Mouse (Mus musculus) cerebellum, adult 2 months (tissue): ENCODE data around the gene Fbxl20.

Experiments
- CTCF ChIP-seq: fragments of 200-500 bp; IDR thresholded peaks from 2 replicates; pipeline ENCODE4 v1.5.1; 2011; ENCODE audit warnings: low read depth, mild to moderate bottlenecking, control low read depth, low read length, moderate library complexity, borderline replicate concordance; ENCODE audit not compliant: insufficient read depth
- POLR2A ChIP-seq: fragments of 200-500 bp; IDR thresholded peaks from 2 replicates; pipeline ENCODE4 v1.6.1; 2011; ENCODE audit warnings: low read length, control low read depth, borderline replicate concordance; ENCODE audit not compliant: insufficient read depth

DNA sequence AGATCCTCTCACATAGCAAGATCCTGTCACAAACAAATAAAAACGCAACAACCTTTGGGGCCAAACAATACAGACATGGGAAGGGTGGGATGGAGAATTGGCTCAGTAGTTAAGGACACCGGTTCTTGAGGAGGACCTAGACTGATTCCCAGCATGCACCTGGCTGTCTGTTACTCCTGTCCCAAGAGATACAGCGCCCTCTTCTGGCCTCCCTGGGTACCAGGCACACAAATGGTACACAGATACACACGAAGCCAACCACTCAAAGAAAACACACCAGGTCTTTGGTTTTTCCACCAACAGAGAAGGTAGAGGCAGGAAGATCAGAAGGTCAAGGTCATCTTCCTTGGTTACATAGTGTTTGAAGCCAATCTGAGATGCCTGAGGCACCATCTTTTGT, 104.6 kb downstream of the Fbxl20 start:
- TF ChIP-seq CTCF = no peak
- no peak for TF ChIP-seq POLR2A
